Mouse (Mus musculus) bone marrow, adult 2 months (tissue): ENCODE measurements around the gene Cytip.

Source experiments
- CTCF ChIP-seq: fragments of 200-500 bp; IDR thresholded peaks from 2 replicates; pipeline ENCODE4 v1.5.1; 2011; ENCODE audit warnings: low read length, control low read depth; ENCODE audit not compliant: control insufficient read depth, insufficient read depth
- POLR2A ChIP-seq: fragments of 200-500 bp; IDR thresholded peaks from 2 replicates; pipeline ENCODE4 v1.6.1; 2011; ENCODE audit warnings: low read depth, mild to moderate bottlenecking, control low read depth, low read length, borderline replicate concordance; ENCODE audit not compliant: control insufficient read depth

- no peak for TF ChIP-seq CTCF
- TF ChIP-seq POLR2A: no peak
Observed at GRCm38 (mm10) chr2:58184197-58184596, 11.1 kb downstream of the Cytip start.
